Mouse (Mus musculus): ENCODE measurements around the gene Pcbp4.
"Not testable (repeated sequence)": the region's sequence is repeated elsewhere in the genome, so short reads cannot be mapped to it uniquely, and the experiment has no call there.

Gene Pcbp4

GRCm38 (mm10) chr9:106482578-106483115 lies 29.6 kb downstream of the Pcbp4 start:
- DNase-seq (ENCODE audit: low spot score), result no peak

- no peak for DNase-seq (ENCODE audit: low spot score)
Observed at GRCm38 (mm10) chr9:106483136-106483535, 30.0 kb downstream of the Pcbp4 start.

GRCm38 (mm10) chr9:106483606-106484005 lies 30.5 kb downstream of the Pcbp4 start:
- no peak for DNase-seq (ENCODE audit: low spot score)

- DNase-seq (ENCODE audit: low spot score), result no peak
Observed at GRCm38 (mm10) chr9:106485076-106485475, 32.0 kb downstream of the Pcbp4 start.

GRCm38 (mm10) chr9:106487602-106488001 lies 34.5 kb downstream of the Pcbp4 start:
- DNase-seq (ENCODE audit: low spot score), result not testable (repeated sequence)

GRCm38 (mm10) chr9:106499667-106500066 lies 46.6 kb downstream of the Pcbp4 start, which contains the start of gene Iqcf1:
Gene Iqcf1, plus strand, starts transcription at chr9:106499967.
- no peak for DNase-seq (ENCODE audit: low spot score)

GRCm38 (mm10) chr9:106501846-106502245 lies 48.8 kb downstream of the Pcbp4 start:
- no peak for DNase-seq (ENCODE audit: low spot score)

- no peak for DNase-seq (ENCODE audit: low spot score)
Observed at GRCm38 (mm10) chr9:106504246-106504645, 51.2 kb downstream of the Pcbp4 start.

- no peak for DNase-seq (ENCODE audit: low spot score)
Observed at GRCm38 (mm10) chr9:106509356-106509755, 56.3 kb downstream of the Pcbp4 start.

GRCm38 (mm10) chr9:106512729-106513450 lies 59.8 kb downstream of the Pcbp4 start:
- DNase-seq (ENCODE audit: low spot score), result no peak

GRCm38 (mm10) chr9:106513566-106513965 lies 60.5 kb downstream of the Pcbp4 start:
- DNase-seq (ENCODE audit: low spot score), result no peak

Data from yolk sac, embryonic 10.5 days (tissue).